Mouse (Mus musculus): ENCODE measurements around the gene Hfe. TPM values are rescaled to one million over a fixed set of nuclear protein-coding genes. Genes with fewer than 3 reads are reported as not detected.

Hfe gene
- total RNA-seq (2021): 29.0 and 39.1 TPM in 2 replicates
- long read RNA-seq, experiment 1, transcript Hfe-202 (6 exons, 3,572 nt): major isoform, 95 of 119 reads
- long read RNA-seq, experiment 1, partial matches to known transcripts: 4 of 119 reads
- long read RNA-seq, experiment 1, other reads (novel, unspliced or antisense): 17 of 119 reads
- long read RNA-seq, experiment 2, transcript Hfe-202 (6 exons, 3,572 nt): major isoform, 33 of 42 reads
- long read RNA-seq, experiment 2, partial matches to known transcripts: 3 of 42 reads
- long read RNA-seq, experiment 2, other reads (novel, unspliced or antisense): 6 of 42 reads

GRCm38 (mm10) chr13:23710374-23711089, at the start of gene Hfe:
TSS of gene Hfe (minus strand) at chr13:23710854.
- peak; percentile 84 for DNase-seq

GRCm38 (mm10) chr13:23759916-23760239, 49.2 kb upstream of the Hfe start:
- no peak for DNase-seq

GRCm38 (mm10) chr13:23759251-23759771, 48.7 kb upstream of the Hfe start:
- DNase-seq: no peak

- no peak for DNase-seq
Observed at GRCm38 (mm10) chr13:23757921-23758320, 47.3 kb upstream of the Hfe start.

GRCm38 (mm10) chr13:23757211-23757773, 46.6 kb upstream of the Hfe start:
- no peak for DNase-seq

GRCm38 (mm10) chr13:23756790-23757189, 46.1 kb upstream of the Hfe start, which contains the start of gene Hist1h4b:
TSS of gene Hist1h4b (plus strand) at chr13:23757013.
- peak; percentile 91 for DNase-seq

- no peak for DNase-seq
Observed at GRCm38 (mm10) chr13:23755000-23755399, 44.3 kb upstream of the Hfe start.

GRCm38 (mm10) chr13:23753314-23754078, 42.8 kb upstream of the Hfe start:
- no peak for DNase-seq

- DNase-seq: no peak
Observed at GRCm38 (mm10) chr13:23752742-23753172, 42.1 kb upstream of the Hfe start.

- peak; percentile 93 for DNase-seq
Observed at GRCm38 (mm10) chr13:23752067-23752741, 41.5 kb upstream of the Hfe start, which contains the start of gene Hist1h3b. TSS of gene Hist1h3b (plus strand) at chr13:23752267.

GRCm38 (mm10) chr13:23751478-23751956, 40.9 kb upstream of the Hfe start:
- DNase-seq: no peak

- DNase-seq: peak; percentile 49
Observed at GRCm38 (mm10) chr13:23750839-23751477, 40.3 kb upstream of the Hfe start, which contains the start of gene Hist1h2ab. TSS of gene Hist1h2ab (plus strand) at chr13:23751126.

GRCm38 (mm10) chr13:23749563-23750121, 39.0 kb upstream of the Hfe start:
- DNase-seq: no peak

GRCm38 (mm10) chr13:23747892-23748288, 37.2 kb upstream of the Hfe start:
- DNase-seq: no peak

- DNase-seq: no peak
Observed at GRCm38 (mm10) chr13:23747081-23747891, 36.6 kb upstream of the Hfe start.

GRCm38 (mm10) chr13:23746201-23747080, 35.8 kb upstream of the Hfe start, which contains the start of gene Hist1h2bb:
TSS of gene Hist1h2bb (plus strand) at chr13:23746734.
- peak; percentile 69 for DNase-seq

GRCm38 (mm10) chr13:23745381-23746161, 34.9 kb upstream of the Hfe start, which contains the start of gene Hist1h3c:
TSS of gene Hist1h3c (minus strand) at chr13:23745602.
- DNase-seq: peak; percentile 90
